Mouse (Mus musculus) MEL (cell line): ENCODE measurements around the gene Sepsecs. TPM values are rescaled to one million over a fixed set of nuclear protein-coding genes. Genes with fewer than 3 reads are reported as not detected.

Source experiments
- DNase-seq: peaks from one replicate; pipeline ENCODE4 v3.0.0; 2011; ENCODE audit warnings: low read depth, low spot score
- H3K27ac ChIP-seq: 2 replicates; pipeline ENCODE4 v1.5.1; 2012; ENCODE audit warnings: low read depth, mild to moderate bottlenecking, control low read depth, low read length, moderate library complexity; ENCODE audit not compliant: control insufficient read depth
- H3K27me3 ChIP-seq, 2 experiments: fragments of 150-350 bp in 1 of 2; sonication (generic) in 1 of 2; 2 replicates each; pipeline ENCODE4 v1.6.1; 2012; ENCODE audit warnings: low read length in 2 of 2, mild to moderate bottlenecking in 2 of 2, improper control_type of control experiment in 1 of 2, moderate library complexity in 1 of 2; ENCODE audit not compliant: insufficient read depth in 2 of 2, control insufficient read depth in 1 of 2
- H3K36me3 ChIP-seq, 2 experiments: 2 replicates each; pipeline ENCODE4 v1.6.1; 2012 to 2014; ENCODE audit warnings: low read length in 2 of 2, improper control_type of control experiment in 1 of 2, inconsistent platforms in 1 of 2, mild to moderate bottlenecking in 1 of 2; ENCODE audit not compliant: insufficient read depth in 2 of 2, control insufficient read depth in 1 of 2
- H3K4me1 ChIP-seq, 2 experiments: fragments of 150-350 bp in 1 of 2; sonication (generic) in 1 of 2; 2 replicates each; pipeline ENCODE4 v1.6.1; 2012; ENCODE audit warnings: low read length in 2 of 2, improper control_type of control experiment in 1 of 2, mild to moderate bottlenecking in 1 of 2; ENCODE audit not compliant: insufficient read depth in 2 of 2, control insufficient read depth in 1 of 2
- H3K4me3 ChIP-seq, 2 experiments: fragments of 150-350 bp in 1 of 2; sonication (generic) in 1 of 2; 2 replicates each; pipeline ENCODE4 v1.5.1; 2012; ENCODE audit warnings: low read depth in 2 of 2, low read length in 2 of 2, mild to moderate bottlenecking in 2 of 2, moderate library complexity in 2 of 2, control low read depth in 1 of 2, improper control_type of control experiment in 1 of 2; ENCODE audit not compliant: control insufficient read depth in 1 of 2, insufficient read depth in 1 of 2
- H3K79me2 ChIP-seq: 2 replicates; pipeline ENCODE4 v1.6.1; 2012; ENCODE audit warnings: mild to moderate bottlenecking, low read length, moderate library complexity; ENCODE audit not compliant: control insufficient read depth, poor library complexity, insufficient read depth
- H3K9ac ChIP-seq: 2 replicates; pipeline ENCODE4 v1.6.1; 2012; ENCODE audit warnings: low read depth, mild to moderate bottlenecking, control low read depth, low read length, moderate library complexity; ENCODE audit not compliant: control insufficient read depth, poor library complexity, severe bottlenecking
- H3K9me3 ChIP-seq: fragments of 150-350 bp; sonication (generic); replicated peaks from 2 replicates; pipeline ENCODE4 v1.6.1; 2012; ENCODE audit warnings: mild to moderate bottlenecking, low read length, improper control_type of control experiment, moderate library complexity; ENCODE audit not compliant: insufficient read depth
- BHLHE40 ChIP-seq: IDR thresholded peaks from 2 replicates; pipeline ENCODE4 v1.6.1; 2012; ENCODE audit warnings: low read depth, mild to moderate bottlenecking, inconsistent platforms, low read length, improper control_type of control experiment, borderline replicate concordance
- CHD2 ChIP-seq: IDR thresholded peaks from 2 replicates; pipeline ENCODE4 v1.6.1; 2011; ENCODE audit warnings: low read length, improper control_type of control experiment
- CTCF ChIP-seq, 3 experiments: IDR thresholded peaks in 2 of 3; conservative IDR thresholded peaks in 1 of 3; 2 replicates each; pipeline ENCODE4 v1.5.1; 2011 to 2012; ENCODE audit warnings: low read length in 3 of 3, low read depth in 2 of 3, mild to moderate bottlenecking in 2 of 3, improper control_type of control experiment in 1 of 3, inconsistent platforms in 1 of 3, mixed read lengths in 1 of 3, moderate library complexity in 1 of 3; ENCODE audit not compliant: control insufficient read depth in 1 of 3, insufficient read depth in 1 of 3, poor library complexity in 1 of 3, severe bottlenecking in 1 of 3
- ETS1 ChIP-seq: IDR thresholded peaks from 2 replicates; pipeline ENCODE4 v1.6.1; 2012; ENCODE audit warnings: low read depth, mild to moderate bottlenecking, inconsistent platforms, low read length, improper control_type of control experiment, moderate library complexity
- GATA1 ChIP-seq: IDR thresholded peaks from 2 replicates; pipeline ENCODE4 v1.6.1; 2011; ENCODE audit warnings: low read depth, low read length, improper control_type of control experiment
- MAFK ChIP-seq: IDR thresholded peaks from 2 replicates; pipeline ENCODE4 v1.6.1; 2011; ENCODE audit warnings: low read depth, mild to moderate bottlenecking, low read length, improper control_type of control experiment, borderline replicate concordance
- MAX ChIP-seq: IDR thresholded peaks from 2 replicates; pipeline ENCODE4 v1.6.1; 2011; ENCODE audit warnings: low read length, improper control_type of control experiment
- MEF2A ChIP-seq: IDR thresholded peaks from 2 replicates; pipeline ENCODE4 v1.6.1; 2014; ENCODE audit warnings: low read depth, mild to moderate bottlenecking, inconsistent platforms, low read length, improper control_type of control experiment; ENCODE audit not compliant: poor library complexity, insufficient replicate concordance, severe bottlenecking; ENCODE audit errors: extremely low read depth
- MXI1 ChIP-seq: IDR thresholded peaks from 2 replicates; pipeline ENCODE4 v1.6.1; 2011; ENCODE audit warnings: mild to moderate bottlenecking, low read depth, low read length, improper control_type of control experiment
- MYC ChIP-seq: IDR thresholded peaks from 2 replicates; pipeline ENCODE4 v1.6.1; 2011; ENCODE audit warnings: low read depth, mild to moderate bottlenecking, low read length, improper control_type of control experiment, moderate library complexity
- NELFE ChIP-seq: IDR thresholded peaks from 2 replicates; pipeline ENCODE4 v1.6.1; 2011; ENCODE audit warnings: low read depth, low read length, improper control_type of control experiment
- NRF1 ChIP-seq: IDR thresholded peaks from 2 replicates; pipeline ENCODE4 v1.6.1; 2014; ENCODE audit warnings: low read depth, mild to moderate bottlenecking, inconsistent platforms, low read length, improper control_type of control experiment, moderate library complexity; ENCODE audit not compliant: poor library complexity, insufficient read depth, severe bottlenecking
- POLR2A ChIP-seq, 2 experiments: IDR thresholded peaks; 2 replicates each; pipeline ENCODE4 v1.6.1; 2011 to 2012; ENCODE audit warnings: low read length in 2 of 2, mild to moderate bottlenecking in 2 of 2, control low read depth in 1 of 2, improper control_type of control experiment in 1 of 2, low read depth in 1 of 2, moderate library complexity in 1 of 2; ENCODE audit not compliant: control insufficient read depth in 1 of 2, insufficient read depth in 1 of 2, poor library complexity in 1 of 2
- POLR2AphosphoS2 ChIP-seq: IDR thresholded peaks from 2 replicates; pipeline ENCODE4 v1.6.1; 2011; ENCODE audit warnings: low read length, improper control_type of control experiment
- POLR2AphosphoS5 ChIP-seq: IDR thresholded peaks from 2 replicates; pipeline ENCODE4 v1.6.1; 2012; ENCODE audit warnings: low read depth, borderline replicate concordance, mild to moderate bottlenecking, inconsistent platforms, low read length, moderate library complexity, mixed read lengths
- SMC3 ChIP-seq: IDR thresholded peaks from 2 replicates; pipeline ENCODE4 v1.6.1; 2011; ENCODE audit warnings: low read depth, low read length, improper control_type of control experiment
- TBP ChIP-seq: IDR thresholded peaks from 2 replicates; pipeline ENCODE4 v1.8.0; 2011; ENCODE audit warnings: low read depth, low read length, improper control_type of control experiment
- TCF12 ChIP-seq: IDR thresholded peaks from 2 replicates; pipeline ENCODE4 v1.6.1; 2014; ENCODE audit warnings: low read depth, mild to moderate bottlenecking, inconsistent platforms, low read length, improper control_type of control experiment, moderate library complexity
- UBTF ChIP-seq: IDR thresholded peaks from 2 replicates; pipeline ENCODE4 v1.6.1; 2012; ENCODE audit warnings: low read depth, mild to moderate bottlenecking, inconsistent platforms, low read length, improper control_type of control experiment, moderate library complexity, borderline replicate concordance; ENCODE audit not compliant: insufficient read depth
- USF1 ChIP-seq: IDR thresholded peaks from 2 replicates; pipeline ENCODE4 v1.6.1; 2014; ENCODE audit warnings: low read depth, mild to moderate bottlenecking, inconsistent platforms, low read length, improper control_type of control experiment, moderate library complexity
- ZC3H11A ChIP-seq: IDR thresholded peaks from 2 replicates; pipeline ENCODE4 v1.6.1; 2012; ENCODE audit warnings: low read depth, mild to moderate bottlenecking, inconsistent platforms, low read length, improper control_type of control experiment
- ZNF384 ChIP-seq: IDR thresholded peaks from 2 replicates; pipeline ENCODE4 v1.6.1; 2012; ENCODE audit warnings: low read depth, mild to moderate bottlenecking, inconsistent platforms, low read length, improper control_type of control experiment
- polyA plus RNA-seq, 2 experiments: library from polyadenylated mRNA; stranded (reverse) in 1 of 2; unstranded in 1 of 2; fragments of >175 nt in 1 of 2; fragments of >200 nt in 1 of 2; gene quantifications; 2 replicates each; pipeline versions ENCODE4 v1.2.1 to v1.2.4; 2012; ENCODE audit warnings: low replicate concordance in 2 of 2, low read depth in 1 of 2; ENCODE audit not compliant: insufficient read length in 2 of 2, insufficient read depth in 1 of 2, missing spikeins in 1 of 2
- total RNA-seq: library from RNA; depleted of rRNA; stranded (reverse); fragments of 300-350 nt; gene quantifications from 2 replicates; pipeline ENCODE4 v1.2.3, GENCODE M21; 2012

The Sepsecs gene
- total and polyA plus RNA-seq, 3 experiments: 11.8 to 12.2 TPM; not detected in 1

DNA sequence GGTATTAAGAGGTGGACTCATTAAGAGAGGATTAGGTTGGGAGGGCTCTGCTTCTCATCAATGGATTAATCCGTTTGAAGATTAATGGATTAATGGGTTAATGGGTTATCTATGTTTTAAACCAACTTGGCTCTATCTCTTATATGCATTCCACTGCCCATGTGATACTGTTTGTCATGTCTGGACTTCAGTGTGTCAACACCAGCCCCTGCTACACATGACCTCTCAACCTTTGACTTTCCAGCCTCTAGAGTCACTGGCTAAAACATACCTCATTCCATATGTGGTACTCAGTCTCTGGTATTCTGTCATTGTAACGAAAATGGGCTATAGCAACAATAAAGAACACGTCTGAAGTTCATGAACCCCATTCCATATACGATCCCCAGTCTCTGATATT, 11.6 kb upstream of the Sepsecs start:
- Histone ChIP-seq H3K9ac (no peak overlapping the region), H3K27ac (no peak overlapping the region)
- DNase-seq: no peak

GRCm38 (mm10) chr5:52680191-52680590, 10.7 kb upstream of the Sepsecs start:
- Histone ChIP-seq H3K27ac (no peak overlapping the region), H3K9me3 (no peaks in the 10 kb centered on the region), H3K4me3 (no peak overlapping the region), H3K79me2 (no peaks in the 10 kb centered on the region), H3K4me1 (no peaks in the 10 kb centered on the region), H3K27me3 (peaks cover 5 to 8% of the 10 kb centered on the region in 2 experiments), H3K9ac (no peak overlapping the region), H3K36me3 (no peaks in the 10 kb centered on the region)
- TF ChIP-seq UBTF (no peak), GATA1 (no peak), MAFK (no peak), TCF12 (no peak), POLR2AphosphoS2 (no peak), CHD2 (no peak), USF1 (no peak), MAX (no peak), POLR2AphosphoS5 (no peak), ZNF384 (no peak), MEF2A (no peak), ZC3H11A (no peak), BHLHE40 (no peak), NELFE (no peak), SMC3 (no peak), MYC (no peak)
- DNase-seq: no peak

More for the DNA sequence above, 11.6 kb upstream of the Sepsecs start:
- no peaks in the 10 kb centered on the region for H3K36me3 ChIP-seq
- H3K79me2 ChIP-seq: no peaks in the 10 kb centered on the region
- H3K4me1 ChIP-seq: no peaks in the 10 kb centered on the region
- H3K4me3 ChIP-seq: no peak overlapping the region
- H3K9me3 ChIP-seq: no peaks in the 10 kb centered on the region
- H3K27me3 ChIP-seq: peaks cover 7% of the 10 kb centered on the region in 2 experiments
- TF ChIP-seq NRF1 (no peak), SMC3 (no peak), ETS1 (no peak), CTCF (IDR thresholded peaks at IDR 0.05 in 2 of 3, conservative IDR thresholded peaks at IDR 0.05 in 1 of 3; ENCODE audit: control insufficient read depth in 1 of 3, insufficient read depth in 1 of 3, low read depth in 2 of 3, low read length in 3 of 3, poor library complexity in 1 of 3, severe bottlenecking in 1 of 3) (no peak), ZNF384 (no peak), POLR2A (IDR thresholded peaks at IDR 0.05; ENCODE audit: control insufficient read depth in 1 of 2, insufficient read depth in 1 of 2, low read depth in 1 of 2, low read length in 2 of 2, poor library complexity in 1 of 2) (no peak), TBP (no peak), TCF12 (no peak), MXI1 (no peak), NELFE (no peak)
